Mouse (Mus musculus): ENCODE results near the gene Wiz. TPM values are rescaled to one million over a fixed set of nuclear protein-coding genes. Genes with fewer than 3 reads are reported as not detected.

The Wiz gene
- total RNA-seq, 2 experiments from 2014 or later = 78.0 to 85.2 TPM

GRCm38 (mm10) chr17:32317708-32318107, 71.5 kb downstream of the Wiz start:
- intact Hi-C loops (cut with DNase I) = no loop called here
- no peak for DNase-seq (ENCODE audit: low spot score in 2 of 2)

GRCm38 (mm10) chr17:32317032-32317431, 72.2 kb downstream of the Wiz start:
- intact Hi-C loops (cut with DNase I) = no loop called here
- no peak for DNase-seq (ENCODE audit: low spot score in 2 of 2)

- intact Hi-C loops (cut with DNase I) = no loop called here
- no peak for DNase-seq (ENCODE audit: low spot score in 2 of 2)
These were observed 73.7 kb downstream of the Wiz start for GRCm38 (mm10) chr17:32315560-32315959.

- intact Hi-C loops (cut with DNase I) = no loop called here
- DNase-seq (ENCODE audit: low spot score in 2 of 2) = no peak
These were observed 75.3 kb downstream of the Wiz start for GRCm38 (mm10) chr17:32313892-32314291.

- DNase-seq (ENCODE audit: low spot score in 2 of 2) = no peak
- intact Hi-C loops (cut with DNase I) = no loop called here
These were observed 76.4 kb downstream of the Wiz start for GRCm38 (mm10) chr17:32312801-32313200.

GRCm38 (mm10) chr17:32307963-32308362, 81.3 kb downstream of the Wiz start:
- intact Hi-C loops (cut with DNase I) = no loop called here
- DNase-seq (ENCODE audit: low spot score in 2 of 2) = no peak

Small RNA genes lying within 50 kb of the gene (microRNA-seq; reads per million reads assigned to microRNA genes)
- gene Gm22201 = 0 reads per million in 2 experiments

Other genes starting within 250 kb of the Wiz start
- 10 to 100 TPM; 13.8 to 15.4 TPM for gene Notch3, start 222.6 kb downstream of the Wiz start, total RNA-seq (2021)
- gene Ephx3, start 199.9 kb downstream of the Wiz start, total RNA-seq (2021) = under 1 TPM; 0.26 to 0.27 TPM
- 100 to 1,000 TPM; 118 to 129 TPM for gene Brd4, start 104.7 kb downstream of the Wiz start, total RNA-seq (2021)
- 10 to 100 TPM; 75.3 to 84.7 TPM for gene Akap8, start 68.2 kb downstream of the Wiz start, total RNA-seq (2021)
- gene Akap8l, start 38.8 kb downstream of the Wiz start, total RNA-seq (2021) = 100 to 1,000 TPM; 164 to 175 TPM
- gene Rasal3, start 14.1 kb upstream of the Wiz start, total RNA-seq (2021) = 1 to 10 TPM; 3.0 TPM
- gene Pglyrp2, start 34.7 kb upstream of the Wiz start, total RNA-seq (2021) = not detected
- gene Cyp4f39, start 63.3 kb upstream of the Wiz start, total RNA-seq (2021) = not detected
- 1 to 10 TPM; 3.7 to 3.8 TPM for gene Cyp4f17, start 116.6 kb upstream of the Wiz start, total RNA-seq (2021)
- gene Cyp4f16, start 147.1 kb upstream of the Wiz start, total RNA-seq (2021) = 1 to 10 TPM; 5.8 to 5.9 TPM
- not detected for gene Cyp4f37, start 231.9 kb upstream of the Wiz start, total RNA-seq (2021)